Mouse (Mus musculus) forelimb bud, embryonic 11.5 days (tissue): ENCODE results near the gene Plk3.

Experiments used
- DNase-seq: peaks from one replicate; pipeline ENCODE4 v3.0.0-alpha.2; 2012; ENCODE audit warnings: low read depth, low spot score

The Plk3 gene

DNA sequence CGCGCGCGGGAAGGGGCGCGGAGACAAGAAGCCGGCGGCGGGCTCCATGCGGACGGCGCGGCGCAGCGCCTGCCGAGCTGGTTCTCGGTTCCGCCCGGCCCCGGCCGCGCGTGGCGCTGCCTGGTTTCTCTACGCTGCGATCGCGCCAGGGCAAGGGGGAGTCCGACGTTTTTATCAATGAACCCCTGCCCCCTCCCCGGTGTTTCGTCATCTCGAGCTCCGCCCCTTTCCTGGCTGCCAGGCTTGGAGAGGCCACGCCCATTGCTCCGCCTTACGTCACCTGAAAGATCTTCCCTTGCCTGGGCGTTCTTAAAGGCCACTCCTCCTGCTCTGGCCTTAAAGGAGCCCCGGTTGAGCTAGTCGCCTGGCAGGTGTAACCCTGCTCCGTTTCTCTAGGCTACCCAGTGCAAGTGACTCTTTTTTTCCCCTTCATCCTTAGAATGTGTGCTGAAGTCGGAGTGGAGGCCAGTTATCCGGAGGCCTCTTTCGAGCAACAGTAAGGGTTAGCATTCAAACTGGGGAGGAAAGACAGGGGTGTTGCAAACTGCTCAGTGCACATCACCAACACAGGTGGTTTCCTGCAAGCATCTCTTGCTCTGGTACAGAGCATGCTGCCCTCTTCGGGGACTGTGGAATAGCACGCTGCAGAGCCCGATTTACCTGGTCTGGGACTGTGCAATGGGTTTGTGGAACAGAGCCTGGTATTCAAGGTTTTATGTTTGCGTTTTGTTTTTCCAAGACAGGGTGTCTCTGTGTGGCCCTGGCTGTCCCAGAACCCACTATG is at the start of gene Plk3:
Gene Plk3, minus strand, starts transcription at position 147 of the 784 bp plus-strand sequence.
- peak; percentile 96 for DNase-seq

- DNase-seq: peak; percentile 21
Measured at GRCm38 (mm10) chr4:117182759-117183096, 49.0 kb upstream of the Plk3 start.

- DNase-seq: peak; percentile 92
Measured at GRCm38 (mm10) chr4:117181863-117182758, 48.3 kb upstream of the Plk3 start, which contains the start of gene Kif2c. Gene Kif2c, minus strand, starts transcription at chr4:117182639.

GRCm38 (mm10) chr4:117169936-117170335 is 36.2 kb upstream of the Plk3 start:
- DNase-seq: no peak

- DNase-seq: no peak
Measured at GRCm38 (mm10) chr4:117161183-117161582, 27.4 kb upstream of the Plk3 start.

- no peak for DNase-seq
Measured at GRCm38 (mm10) chr4:117159666-117160065, 25.9 kb upstream of the Plk3 start.

- DNase-seq: no peak
Measured at GRCm38 (mm10) chr4:117156372-117156771, 22.6 kb upstream of the Plk3 start.

GRCm38 (mm10) chr4:117155792-117156355 is 22.1 kb upstream of the Plk3 start, which contains the start of gene Rps8:
Gene Rps8, minus strand, starts transcription at chr4:117156243.
- peak; percentile 88 for DNase-seq

DNA sequence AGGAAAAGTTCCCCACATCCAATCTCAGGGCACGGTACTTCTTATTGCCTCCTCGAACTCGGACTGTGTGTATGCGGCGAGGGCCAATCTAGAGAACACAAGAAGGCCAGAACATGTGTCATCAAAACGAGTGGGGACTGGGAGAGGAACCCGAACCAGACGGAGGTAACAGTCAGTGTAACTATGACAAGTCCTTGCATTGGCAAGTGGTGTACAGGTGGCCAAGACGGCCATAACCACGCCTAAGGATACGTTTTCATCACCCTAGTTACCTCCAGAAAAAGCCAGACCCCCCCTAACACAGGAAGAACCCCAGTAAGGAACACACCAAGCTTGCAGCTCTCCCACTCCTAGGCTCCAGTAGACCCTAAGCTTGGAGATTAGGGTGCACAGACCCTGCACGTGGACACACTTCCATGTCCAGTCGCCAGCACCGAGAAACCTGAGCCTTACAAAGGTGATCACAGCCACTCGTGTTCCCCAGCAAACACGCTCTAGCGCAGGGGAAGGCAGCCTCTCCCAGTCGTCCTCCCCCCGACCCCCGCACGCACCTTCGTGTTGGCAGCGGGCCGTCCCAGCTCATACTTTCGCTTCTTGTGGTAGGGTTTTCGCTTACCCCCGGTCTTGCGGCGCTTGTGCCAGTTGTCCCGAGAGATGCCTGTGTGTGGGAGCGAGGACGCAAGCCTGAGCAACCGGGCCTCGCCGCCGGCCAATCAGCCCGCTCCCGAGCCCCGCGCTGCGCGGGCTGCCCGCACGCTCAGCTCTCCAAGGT is 21.4 kb upstream of the Plk3 start:
- DNase-seq: no peak

- DNase-seq: no peak
Measured at GRCm38 (mm10) chr4:117152714-117153113, 19.0 kb upstream of the Plk3 start.

- no peak for DNase-seq
Measured at GRCm38 (mm10) chr4:117151416-117151815, 17.7 kb upstream of the Plk3 start.

- DNase-seq: no peak
Measured at GRCm38 (mm10) chr4:117150212-117150733, 16.5 kb upstream of the Plk3 start.

DNA sequence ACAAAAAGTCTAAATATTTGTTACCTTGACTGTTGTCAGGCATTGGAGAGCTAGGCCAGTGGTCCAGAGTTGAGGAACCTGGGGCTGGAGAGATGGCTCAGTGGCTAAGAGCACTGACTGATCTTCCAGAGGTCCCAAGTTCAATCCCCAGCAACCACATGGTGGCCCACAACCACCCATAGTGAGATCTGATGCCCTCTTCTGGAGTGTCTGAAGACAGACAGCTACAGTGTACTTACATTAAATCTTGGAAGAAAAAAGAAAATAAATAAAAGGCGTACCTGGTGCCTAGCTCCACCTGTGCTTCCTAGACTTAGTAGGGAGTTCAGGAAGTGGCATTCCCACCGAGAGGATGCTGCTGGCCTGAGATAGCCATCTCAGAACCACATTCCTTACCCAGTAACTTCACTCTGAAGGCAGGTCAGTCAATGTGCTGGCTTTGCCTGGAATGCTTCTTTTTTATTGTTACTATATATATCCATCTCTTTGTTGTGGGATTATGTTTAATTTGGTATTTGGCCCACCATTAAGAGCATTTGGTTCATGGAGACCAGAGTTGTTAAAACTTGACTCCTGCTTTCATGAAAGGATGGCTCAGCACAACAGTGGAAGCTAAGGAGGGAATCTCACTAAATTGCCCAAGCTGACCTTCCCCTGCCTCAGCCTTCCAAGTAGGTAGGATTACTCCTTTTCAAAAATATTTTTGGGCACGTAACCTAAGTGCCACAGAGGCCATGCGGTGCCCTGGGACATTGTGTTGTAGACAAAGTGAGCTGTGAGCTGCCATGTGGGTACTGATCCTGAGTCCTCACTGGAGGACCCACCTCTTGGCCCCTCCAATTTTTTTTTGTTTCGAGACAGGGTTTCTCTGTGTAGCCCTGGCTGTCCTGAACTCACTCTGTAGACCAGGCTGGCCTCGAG is 15.8 kb upstream of the Plk3 start:
- DNase-seq: no peak

DNA sequence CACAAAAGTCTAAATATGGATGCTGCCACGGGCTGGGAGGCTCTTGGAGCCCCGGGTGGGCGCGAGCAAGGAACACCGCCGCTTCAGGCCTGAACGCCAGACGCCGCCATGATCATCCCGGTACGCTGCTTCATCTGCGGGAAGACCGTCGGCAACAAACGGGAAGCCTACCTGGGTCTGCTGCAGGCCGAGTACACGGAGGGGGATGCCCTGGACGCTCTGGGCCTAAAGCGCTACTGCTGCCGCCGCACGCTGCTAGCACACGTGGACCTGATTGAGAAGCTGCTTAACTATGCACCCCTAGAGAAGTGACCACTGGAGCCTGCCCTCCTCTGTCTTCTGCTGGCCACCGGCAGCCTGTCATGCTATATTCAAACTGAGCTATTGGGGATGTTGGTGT is 15.1 kb upstream of the Plk3 start:
- DNase-seq: no peak

- DNase-seq: no peak
Measured at GRCm38 (mm10) chr4:117148047-117148713, 14.4 kb upstream of the Plk3 start.

- DNase-seq: peak; percentile 89
Measured at GRCm38 (mm10) chr4:117146176-117146575, 12.4 kb upstream of the Plk3 start.

GRCm38 (mm10) chr4:117145248-117145647 is 11.5 kb upstream of the Plk3 start:
- no peak for DNase-seq

DNA sequence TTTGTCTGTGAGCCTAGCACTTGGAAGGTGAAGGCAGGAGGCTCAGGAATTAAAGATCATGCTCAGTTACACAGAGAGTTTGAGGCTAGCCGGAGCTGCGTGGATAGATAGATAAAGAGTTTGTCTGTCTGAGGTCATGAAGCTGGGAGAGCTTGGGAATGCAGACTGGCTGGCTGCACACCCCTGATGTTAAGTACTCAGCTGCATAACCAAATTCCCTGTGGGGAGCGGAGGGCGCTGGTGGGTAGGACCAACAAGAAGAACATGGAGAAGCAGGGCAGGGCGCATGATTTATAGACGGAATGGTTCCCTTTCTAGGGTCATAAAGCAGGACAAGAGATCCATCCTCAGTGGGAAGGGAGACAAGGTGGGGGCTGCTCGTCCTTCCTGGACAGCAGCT is 9.3 kb upstream of the Plk3 start:
- no peak for DNase-seq

DNA sequence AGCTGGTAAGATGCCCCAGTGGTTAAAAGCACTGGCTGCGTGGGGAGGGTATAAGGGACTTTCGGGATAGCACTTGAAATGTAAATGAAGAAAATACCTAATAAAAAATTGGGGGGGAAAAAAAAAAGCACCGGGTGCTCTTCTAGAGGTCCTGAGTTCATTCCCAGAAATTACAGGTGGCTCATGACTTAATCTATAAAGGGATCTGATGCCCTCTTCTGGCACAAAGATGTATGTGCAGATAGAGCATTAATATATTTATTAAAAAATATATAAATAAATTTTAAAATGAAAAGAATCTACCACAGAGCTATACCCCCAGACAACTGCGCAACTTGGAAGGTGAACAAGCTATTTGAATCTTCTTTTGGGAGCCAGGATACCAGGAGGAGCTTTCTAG is 6.8 kb upstream of the Plk3 start:
- DNase-seq: no peak

GRCm38 (mm10) chr4:117139217-117139612 is 5.5 kb upstream of the Plk3 start:
- DNase-seq: no peak
